Mouse (Mus musculus) kidney, embryonic 16.5 days (tissue): ENCODE results near the gene Psmb5. TPM values are rescaled to one million over a fixed set of nuclear protein-coding genes. Genes with fewer than 3 reads are reported as not detected.
"Not testable (repeated sequence)": the region's sequence is repeated elsewhere in the genome, so short reads cannot be mapped to it uniquely, and the experiment has no call there.

ENCODE experiments used
- ATAC-seq: fragments of 200-750 bp; cut with Nextera tagmentation; 2 replicates; pipeline ENCODE4 v1.8.0; 2017; ENCODE audit warnings: moderate TSS enrichment; ENCODE audit not compliant: low FRiP score, low TSS enrichment
- H3K27ac ChIP-seq: fragments of 300-500 bp; sonication (generic); 2 replicates; pipeline ENCODE4 v1.5.1; 2014; ENCODE audit warnings: low read length
- H3K27me3 ChIP-seq: fragments of 300-500 bp; sonication (generic); 2 replicates; pipeline ENCODE4 v1.6.1; 2014; ENCODE audit warnings: low read length, control low read depth, mixed read lengths; ENCODE audit not compliant: insufficient read depth
- H3K36me3 ChIP-seq: fragments of 300-500 bp; sonication (generic); 2 replicates; pipeline ENCODE4 v1.6.1; 2014; ENCODE audit warnings: low read length, control low read depth, mixed read lengths; ENCODE audit not compliant: insufficient read depth
- H3K4me1 ChIP-seq: fragments of 300-500 bp; sonication (generic); 2 replicates; pipeline ENCODE4 v1.6.1; 2014; ENCODE audit warnings: low read length, control low read depth, mixed read lengths; ENCODE audit not compliant: insufficient read depth
- H3K4me2 ChIP-seq: fragments of 300-500 bp; sonication (generic); replicated peaks from 2 replicates; pipeline ENCODE4 v1.6.1; 2014; ENCODE audit warnings: low read depth, low read length
- H3K4me3 ChIP-seq: fragments of 300-500 bp; sonication (generic); 2 replicates; pipeline ENCODE4 v1.5.1; 2014; ENCODE audit warnings: mild to moderate bottlenecking, low read length
- H3K9ac ChIP-seq: fragments of 300-500 bp; sonication (generic); replicated peaks from 2 replicates; pipeline ENCODE4 v1.6.1; 2014; ENCODE audit warnings: low read length
- H3K9me3 ChIP-seq: fragments of 300-500 bp; sonication (generic); 2 replicates; pipeline ENCODE4 v1.6.1; 2016; ENCODE audit warnings: low read length, control low read depth
- WGBS: fragments of 180-500 bp; shearing (Covaris S2); extraction: QIAGEN DNeasy Blood & Tissue Kit; methylation state at CpG from one replicate; pipeline ENCODE4 v1.1.7; 2014; 5-methylcytosine and 5-hydroxymethylcytosine counted together
- polyA plus RNA-seq: library from polyadenylated mRNA; unstranded; fragments of >200 nt; fragmentation: Nextera tagmentation; extraction: Ambion mirVana; gene quantifications from 2 replicates; pipeline ENCODE4 v1.2.1, GENCODE M21; 2015

Psmb5 gene
- polyA plus RNA-seq, 1 experiment from 2014 or later, result 471 TPM

DNA sequence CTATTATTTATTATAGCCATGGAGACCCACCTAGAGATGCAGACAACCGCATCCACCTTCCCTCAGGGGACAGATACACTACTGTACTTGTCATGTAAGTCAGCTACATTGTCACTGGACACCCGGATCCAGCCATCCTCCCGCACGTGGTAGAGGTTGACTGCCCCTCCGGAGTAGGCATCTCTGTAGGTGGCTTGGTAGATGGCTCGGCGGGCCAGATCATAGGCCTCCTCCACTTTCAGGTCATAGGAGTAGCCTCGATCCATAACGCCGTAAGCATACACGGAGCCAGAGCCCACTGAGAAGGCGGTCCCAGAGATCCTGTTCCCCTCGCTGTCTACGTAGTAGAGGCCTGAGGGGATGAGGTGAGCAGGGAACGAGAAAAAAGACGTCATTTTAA is 3.7 kb downstream of the Psmb5 start:
- not testable (repeated sequence) for ATAC-seq, H3K4me2 ChIP-seq, H3K9ac ChIP-seq, H3K27ac ChIP-seq, H3K9me3 ChIP-seq, H3K27me3 ChIP-seq, H3K4me3 ChIP-seq
- Histone ChIP-seq H3K36me3 (peaks cover 31% of the 10 kb centered on the region), H3K4me1 (peaks cover 12% of the 10 kb centered on the region)
- 87% methylated on average over 15 of the region's 16 CpGs for WGBS

DNA sequence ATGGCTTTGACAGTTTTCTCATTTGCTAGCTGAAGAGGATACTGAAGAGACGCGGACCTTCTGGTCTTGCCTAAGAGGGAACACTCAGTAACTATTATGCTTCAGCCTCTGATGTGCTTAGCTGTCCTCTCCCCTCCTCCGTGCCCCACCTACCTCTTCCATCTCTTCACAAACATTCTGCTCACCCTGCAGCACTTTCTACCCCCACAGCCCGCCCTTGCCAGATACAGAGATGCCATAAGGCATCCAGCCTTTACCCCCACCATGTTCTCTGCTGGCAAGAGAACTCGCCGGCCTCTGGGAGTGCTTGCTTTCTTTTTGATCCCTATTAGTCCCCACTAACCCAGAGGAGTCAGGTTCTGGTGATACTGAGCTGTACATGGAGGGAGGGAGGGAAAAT is 7.2 kb downstream of the Psmb5 start:
- no peak overlapping the region for H3K4me2 ChIP-seq
- no peak overlapping the region for H3K27ac ChIP-seq
- 88% methylated on average over 6 of the region's 6 CpGs for WGBS
- no peak for ATAC-seq
- no peak overlapping the region for H3K4me3 ChIP-seq
- H3K27me3 ChIP-seq, result no peaks in the 10 kb centered on the region
- no peaks in the 10 kb centered on the region for H3K4me1 ChIP-seq
- no peaks in the 10 kb centered on the region for H3K9me3 ChIP-seq
- no peak overlapping the region for H3K9ac ChIP-seq
- peaks cover 26% of the 10 kb centered on the region for H3K36me3 ChIP-seq

DNA sequence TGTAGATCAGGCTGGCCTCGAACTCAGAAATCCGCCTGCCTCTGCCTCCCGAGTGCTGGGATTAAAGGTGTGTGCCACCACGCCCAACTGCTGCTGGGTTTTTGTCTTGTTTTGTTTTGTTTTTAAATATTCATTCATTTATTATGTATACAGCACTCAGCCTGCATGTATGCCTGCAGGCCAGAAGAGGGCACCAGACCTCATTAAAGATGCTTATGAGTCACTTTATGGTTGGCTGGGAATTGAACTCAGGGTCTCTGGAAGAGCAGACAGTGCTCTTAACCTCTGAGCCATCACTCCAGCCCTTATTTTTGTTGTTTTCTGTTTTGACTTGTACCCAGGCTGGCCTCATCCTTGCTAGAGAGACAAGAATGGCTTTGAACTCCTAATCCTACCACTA is 7.9 kb downstream of the Psmb5 start:
- no peak overlapping the region for H3K4me2 ChIP-seq
- H3K9me3 ChIP-seq, result no peaks in the 10 kb centered on the region
- no peak for ATAC-seq
- H3K4me3 ChIP-seq, result no peak overlapping the region
- H3K27me3 ChIP-seq, result no peaks in the 10 kb centered on the region
- H3K4me1 ChIP-seq, result peaks cover 4% of the 10 kb centered on the region
- H3K36me3 ChIP-seq, result peaks cover 21% of the 10 kb centered on the region
- H3K27ac ChIP-seq, result no peak overlapping the region
- no peak overlapping the region for H3K9ac ChIP-seq
- WGBS, result 80% methylated on average over 4 of the region's 4 CpGs

DNA sequence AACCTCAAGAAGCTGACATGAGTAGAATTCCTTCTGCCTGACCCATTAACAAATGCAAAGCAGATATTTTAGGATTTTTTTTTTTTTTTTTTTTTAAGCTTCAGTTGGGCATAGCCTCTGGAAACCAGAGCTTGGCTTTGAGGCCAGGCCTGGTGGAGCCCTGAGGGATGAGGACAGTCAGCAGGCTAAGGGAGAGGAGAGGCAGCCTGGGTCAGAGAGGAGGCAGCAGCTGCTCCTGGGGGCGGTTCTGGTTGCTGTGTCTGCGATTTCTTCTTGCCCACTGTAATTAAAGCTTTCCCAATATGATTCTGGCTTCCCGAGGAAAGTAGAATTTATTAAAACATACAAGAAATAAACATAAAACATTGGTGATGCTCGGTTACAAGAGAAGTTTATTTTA is 8.6 kb downstream of the Psmb5 start:
- Histone ChIP-seq H3K36me3 (peaks cover 17% of the 10 kb centered on the region), H3K27me3 (no peaks in the 10 kb centered on the region), H3K27ac (0 out of 2 replicates have a peak overlapping the region, but pooled peaks have one; percentile 45), H3K9ac (no peak overlapping the region), H3K4me2 (no peak overlapping the region), H3K9me3 (no peaks in the 10 kb centered on the region), H3K4me3 (no peak overlapping the region), H3K4me1 (peaks cover 11% of the 10 kb centered on the region)
- WGBS, result 54% methylated on average over 4 of the region's 4 CpGs
- ATAC-seq, result no peak

DNA sequence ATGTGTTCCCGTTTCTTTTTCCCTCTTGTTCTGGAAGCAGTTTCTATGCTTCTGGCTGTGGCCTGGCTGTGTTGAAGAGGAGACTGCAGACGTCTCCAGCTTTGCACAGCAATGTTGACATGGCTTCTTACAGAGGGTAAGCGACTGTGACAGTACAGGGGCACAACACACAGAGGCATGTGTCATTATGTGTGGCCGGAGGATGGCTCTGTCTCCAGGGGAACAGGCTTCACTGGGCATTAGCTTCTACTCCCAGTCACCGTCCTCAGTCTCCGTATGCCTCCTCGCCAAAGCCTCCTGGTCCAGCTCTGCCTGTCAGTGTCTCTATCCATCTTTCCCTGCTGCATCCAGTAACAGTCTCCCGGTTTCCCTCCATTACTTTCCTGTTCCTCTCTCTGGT is 10.6 kb downstream of the Psmb5 start:
- Histone ChIP-seq H3K27me3 (no peaks in the 10 kb centered on the region), H3K27ac (0 out of 2 replicates have a peak overlapping the region, but pooled peaks have one; percentile 14), H3K4me2 (no peak overlapping the region), H3K4me3 (no peak overlapping the region), H3K4me1 (peaks cover 21% of the 10 kb centered on the region), H3K9ac (no peak overlapping the region), H3K9me3 (no peaks in the 10 kb centered on the region), H3K36me3 (peaks cover 6% of the 10 kb centered on the region; the same call in 1 of the 2 replicates)
- WGBS, result 51% methylated on average over 8 of the region's 8 CpGs
- ATAC-seq, result no peak

DNA sequence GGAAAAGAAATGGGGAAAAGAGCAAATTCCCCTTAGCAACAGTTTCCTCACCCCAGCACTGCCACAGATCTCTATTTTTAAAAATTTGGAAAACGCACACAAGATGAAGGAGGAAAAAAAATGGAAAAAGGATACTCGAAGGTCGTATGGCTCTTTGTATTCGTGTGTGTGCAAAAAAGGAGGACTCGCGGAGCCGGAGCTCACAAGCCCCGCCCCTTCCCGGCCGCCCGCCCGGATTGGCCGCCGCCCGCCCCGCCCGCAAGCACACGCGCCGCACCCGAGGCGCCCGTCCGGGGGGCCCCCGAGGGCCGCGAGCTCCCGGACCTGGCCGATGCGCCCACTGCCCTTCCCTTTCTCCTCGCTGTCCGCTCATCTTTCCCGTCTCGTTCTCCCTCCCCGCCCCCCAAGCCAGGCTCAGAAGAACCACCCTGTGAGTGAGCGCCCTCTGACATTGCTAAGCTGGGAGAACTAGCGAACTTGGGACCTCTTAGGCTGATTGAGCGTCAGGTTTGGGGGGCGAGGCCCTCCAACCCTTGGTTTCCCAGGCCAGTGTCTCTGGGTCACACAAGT is 12.0 kb downstream of the Psmb5 start, which contains the start of gene 4931414P19Rik:
Gene 4931414P19Rik (minus strand): TSS at position 242 of the 570 bp plus-strand sequence.
- peak within 1 kb of the TSS; percentile 61 for H3K4me3 ChIP-seq
- peak; percentile 60; the same call in 1 of the 2 replicates for ATAC-seq
- H3K36me3 ChIP-seq, result no peaks in the 10 kb centered on the region
- H3K9me3 ChIP-seq, result no peaks in the 10 kb centered on the region
- no peaks in the 10 kb centered on the region for H3K27me3 ChIP-seq
- H3K9ac ChIP-seq, result peak within 1 kb of the TSS; percentile 81
- peaks cover 24% of the 10 kb centered on the region for H3K4me1 ChIP-seq
- under 1% methylated on average over 32 of the region's 39 CpGs for WGBS
- H3K4me2 ChIP-seq, result peak within 1 kb of the TSS; percentile 73
- H3K27ac ChIP-seq, result peak within 1 kb of the TSS; percentile 85

DNA sequence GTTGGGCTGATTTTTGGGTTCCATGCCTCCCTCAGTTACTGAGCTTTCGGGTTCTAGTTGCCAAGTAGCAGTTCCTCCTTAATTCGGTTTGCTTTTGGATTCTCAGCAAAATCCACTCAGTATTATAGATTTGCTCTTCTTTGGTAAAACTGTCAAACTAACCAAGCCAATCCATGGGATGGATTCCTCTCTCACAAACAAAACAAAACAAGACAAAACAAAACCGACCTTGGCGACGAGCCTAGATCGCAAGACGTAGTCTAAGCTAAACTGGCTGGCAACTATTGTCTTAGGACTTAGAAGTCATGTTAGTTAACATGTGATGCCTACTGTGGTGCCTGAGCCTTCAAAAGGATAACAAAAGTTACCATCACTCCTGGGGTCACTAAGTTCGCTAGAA is 14.1 kb downstream of the Psmb5 start:
- H3K27me3 ChIP-seq, result no peaks in the 10 kb centered on the region
- H3K4me1 ChIP-seq, result peaks cover 24% of the 10 kb centered on the region
- H3K9ac ChIP-seq, result peak overlapping the region; percentile 90; the same call in 1 of the 2 replicates
- peak overlapping the region; percentile 86 for H3K27ac ChIP-seq
- 81% methylated on average over 8 of the region's 8 CpGs for WGBS
- ATAC-seq, result no peak
- peak overlapping the region; percentile 55 for H3K4me2 ChIP-seq
- no peaks in the 10 kb centered on the region for H3K9me3 ChIP-seq
- peaks cover 7% of the 10 kb centered on the region; the same call in 1 of the 2 replicates for H3K36me3 ChIP-seq
- peak overlapping the region; percentile 69 for H3K4me3 ChIP-seq

DNA sequence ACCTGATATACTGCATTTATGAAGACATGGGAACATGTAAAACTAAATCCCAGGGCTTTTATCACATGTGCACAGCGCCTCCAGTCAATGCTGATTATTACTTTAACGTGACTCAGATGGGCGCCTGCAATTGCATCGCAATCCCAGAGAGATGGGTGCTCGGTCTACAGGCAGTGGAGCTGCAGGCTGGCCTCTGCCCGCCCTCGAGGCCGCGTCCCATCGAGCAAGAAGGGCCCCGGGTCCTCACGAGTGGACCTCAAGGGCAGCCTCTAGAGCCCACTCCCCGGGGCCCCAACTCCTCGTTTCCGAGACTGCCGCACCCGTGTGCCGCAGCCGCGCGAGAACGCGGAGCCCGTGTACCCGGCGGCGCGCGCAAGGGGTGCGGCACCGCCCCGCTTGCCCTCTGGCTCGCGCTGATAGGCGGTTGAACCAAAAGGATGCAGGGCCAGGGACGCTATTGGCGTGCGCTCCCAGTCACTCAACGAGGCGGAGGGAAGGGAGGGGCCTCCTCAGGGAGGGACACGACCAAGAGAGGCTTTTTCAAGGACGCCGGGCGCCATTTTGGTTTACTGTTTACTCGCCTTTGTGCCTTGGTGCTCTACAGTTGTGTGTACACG is 14.7 kb downstream of the Psmb5 start:
- peak overlapping the region; percentile 92 for H3K27ac ChIP-seq
- peak; percentile 99 for ATAC-seq
- WGBS, result under 1% methylated on average over 46 of the region's 46 CpGs

DNA sequence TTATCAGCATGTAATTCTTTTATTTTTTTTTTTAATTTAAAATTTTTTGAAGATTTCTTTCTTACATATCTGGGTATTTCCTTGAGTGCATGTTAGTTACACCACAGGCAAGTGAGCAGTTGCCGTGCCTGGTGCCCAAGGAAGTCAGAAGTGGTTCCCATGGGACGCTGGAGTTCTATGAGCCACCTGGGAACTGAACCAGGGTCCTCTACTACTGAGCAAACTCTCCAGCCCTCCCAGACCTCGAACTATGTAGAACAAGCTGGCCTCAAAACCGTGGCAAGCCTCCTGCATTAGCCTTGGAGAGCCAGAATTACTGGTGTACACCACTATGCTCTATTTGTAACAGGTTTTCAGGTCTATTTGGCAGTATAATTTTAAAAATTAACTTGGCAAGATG is 15.2 kb downstream of the Psmb5 start:
- WGBS, result 37% methylated on average over 4 of the region's 4 CpGs
- no peaks in the 10 kb centered on the region for H3K27me3 ChIP-seq
- H3K4me3 ChIP-seq, result peak overlapping the region; percentile 69
- H3K4me1 ChIP-seq, result peaks cover 24% of the 10 kb centered on the region
- peak overlapping the region; percentile 55 for H3K4me2 ChIP-seq
- H3K36me3 ChIP-seq, result peaks cover 9% of the 10 kb centered on the region; the same call in 1 of the 2 replicates
- no peaks in the 10 kb centered on the region for H3K9me3 ChIP-seq
- ATAC-seq, result 0 out of 2 replicates have a peak, but pooled peaks have one; percentile 16
- peak overlapping the region; percentile 92 for H3K27ac ChIP-seq
- H3K9ac ChIP-seq, result peak overlapping the region; percentile 90

More for the DNA sequence above, 14.7 kb downstream of the Psmb5 start:
- Histone ChIP-seq H3K9ac (peak overlapping the region; percentile 90), H3K4me1 (peaks cover 24% of the 10 kb centered on the region), H3K9me3 (no peaks in the 10 kb centered on the region), H3K36me3 (peaks cover 7% of the 10 kb centered on the region; the same call in 1 of the 2 replicates), H3K27me3 (no peaks in the 10 kb centered on the region), H3K4me3 (peak overlapping the region; percentile 69), H3K4me2 (peak overlapping the region; percentile 55)

DNA sequence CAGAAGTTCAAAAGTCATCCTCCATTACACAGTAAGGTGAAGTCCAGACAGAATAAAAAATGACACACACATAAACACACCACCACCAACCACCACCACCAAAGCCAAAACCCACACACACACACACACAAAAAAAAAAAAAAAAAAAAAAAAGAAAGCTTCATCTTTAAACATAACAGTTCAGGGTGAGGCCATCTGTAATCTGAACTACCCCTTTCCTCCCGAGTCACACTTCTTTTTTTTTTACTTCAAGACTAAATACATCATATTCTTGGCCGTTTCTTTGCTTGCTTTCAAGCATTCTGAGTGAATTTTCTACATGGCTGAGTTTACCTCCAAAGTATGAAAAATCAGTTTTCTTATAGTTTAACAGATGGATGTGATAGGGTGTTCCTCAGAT is 16.2 kb downstream of the Psmb5 start:
- Histone ChIP-seq H3K27ac (no peak overlapping the region), H3K9ac (no peak overlapping the region), H3K27me3 (no peaks in the 10 kb centered on the region), H3K4me1 (peaks cover 24% of the 10 kb centered on the region), H3K4me3 (no peak overlapping the region), H3K4me2 (no peak overlapping the region), H3K9me3 (no peaks in the 10 kb centered on the region), H3K36me3 (peaks cover 9% of the 10 kb centered on the region; the same call in 1 of the 2 replicates)
- 36% methylated on average over 2 of the region's 2 CpGs for WGBS
- no peak for ATAC-seq
